Mouse (Mus musculus): ENCODE measurements at regions not wholly inside any gene's neighbourhood (a gene's known extent, or its start where the extent isn't known, plus 50 kb on each side); places are given as distances from the start of the nearest gene placed in this dataset.
A peak's percentile ranks its signal among the peaks of the same experiment; 100 is the strongest.

DNA sequence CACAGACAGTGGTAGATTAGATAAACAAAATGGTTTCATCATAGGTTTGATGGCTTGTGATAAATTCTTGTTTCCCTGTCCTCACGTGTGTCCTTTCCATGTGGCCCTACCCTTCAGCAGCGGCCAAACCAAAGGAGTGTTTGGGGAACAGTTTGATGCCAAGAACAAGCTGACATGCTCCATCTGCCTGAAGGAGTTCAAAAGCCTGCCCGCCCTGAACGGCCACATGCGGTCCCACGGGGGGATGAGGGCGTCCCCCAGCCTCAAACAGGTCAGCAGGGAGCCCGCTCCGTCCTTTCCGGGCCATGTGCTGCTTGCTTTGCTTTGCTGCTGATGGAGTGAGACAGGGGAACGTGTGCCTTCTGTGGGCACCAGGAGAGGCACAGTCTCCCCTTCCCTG lies 51.0 kb upstream of the Mrps10 start:
- Histone ChIP-seq H3K36me3 (ENCODE audit: insufficient read depth, low read length) (peaks cover 16% of the 10 kb centered on the region; the same call in 1 of the 2 replicates), H3K9ac (replicated peaks; ENCODE audit: low read length) (no peak overlapping the region), H3K4me2 (ENCODE audit: low read depth, low read length) (no peak overlapping the region), H3K27me3 (ENCODE audit: insufficient read depth, low read length) (no peaks in the 10 kb centered on the region), H3K4me3 (ENCODE audit: low read length) (no peak overlapping the region), H3K4me1 (ENCODE audit: insufficient read depth, low read length) (no peaks in the 10 kb centered on the region), H3K27ac (no peak overlapping the region), H3K9me3 (ENCODE audit: low read length) (no peaks in the 10 kb centered on the region)
- WGBS: 87% methylated on average over 11 of the region's 11 CpGs
- DNase-seq (ENCODE audit: low spot score): no peak
- TF ChIP-seq CTCF (IDR thresholded peaks at IDR 0.05; ENCODE audit: low read depth): no peak
- ATAC-seq: no peak

- DNase-seq (ENCODE audit: low spot score) (no peak), ATAC-seq (no peak)
- Histone ChIP-seq H3K27me3 (ENCODE audit: insufficient read depth, low read length) (no peaks in the 10 kb centered on the region), H3K36me3 (ENCODE audit: insufficient read depth, low read length) (peaks cover 16% of the 10 kb centered on the region; the same call in 1 of the 2 replicates), H3K4me2 (ENCODE audit: low read depth, low read length) (no peak overlapping the region), H3K9ac (replicated peaks; ENCODE audit: low read length) (no peak overlapping the region), H3K4me3 (ENCODE audit: low read length) (no peak overlapping the region), H3K27ac (no peak overlapping the region), H3K4me1 (ENCODE audit: insufficient read depth, low read length) (no peaks in the 10 kb centered on the region), H3K9me3 (ENCODE audit: low read length) (no peaks in the 10 kb centered on the region)
- TF ChIP-seq CTCF (IDR thresholded peaks at IDR 0.05; ENCODE audit: low read depth): 0 out of 2 replicates have a peak, but pooled peaks have one; percentile 7
- 96% methylated on average over 7 of the region's 7 CpGs for WGBS
Measured at GRCm38 (mm10) chr17:47313162-47313561, 55.5 kb upstream of the Mrps10 start.

GRCm38 (mm10) chr17:47311272-47311671 lies 57.4 kb upstream of the Mrps10 start:
- DNase-seq (ENCODE audit: low spot score): no peak
- H3K4me3 ChIP-seq (ENCODE audit: low read length): no peak overlapping the region
- no peak overlapping the region for H3K9ac ChIP-seq (replicated peaks; ENCODE audit: low read length)
- TF ChIP-seq CTCF (IDR thresholded peaks at IDR 0.05; ENCODE audit: low read depth): no peak
- H3K4me2 ChIP-seq (ENCODE audit: low read depth, low read length): no peak overlapping the region
- no peak overlapping the region for H3K27ac ChIP-seq
- H3K9me3 ChIP-seq (ENCODE audit: low read length): no peaks in the 10 kb centered on the region
- H3K4me1 ChIP-seq (ENCODE audit: insufficient read depth, low read length): no peaks in the 10 kb centered on the region
- 87% methylated on average over 5 of the region's 5 CpGs for WGBS
- H3K27me3 ChIP-seq (ENCODE audit: insufficient read depth, low read length): no peaks in the 10 kb centered on the region
- peaks cover 16% of the 10 kb centered on the region; the same call in 1 of the 2 replicates for H3K36me3 ChIP-seq (ENCODE audit: insufficient read depth, low read length)
- ATAC-seq: no peak

GRCm38 (mm10) chr17:47306027-47306761 lies 62.5 kb upstream of the Mrps10 start:
- H3K4me3 ChIP-seq (ENCODE audit: low read length): no peak overlapping the region
- H3K9me3 ChIP-seq (ENCODE audit: low read length): no peaks in the 10 kb centered on the region
- no peak overlapping the region for H3K9ac ChIP-seq (replicated peaks; ENCODE audit: low read length)
- ATAC-seq (no peak), DNase-seq (ENCODE audit: low spot score) (no peak)
- H3K27ac ChIP-seq: no peak overlapping the region
- TF ChIP-seq CTCF (IDR thresholded peaks at IDR 0.05; ENCODE audit: low read depth): no peak
- WGBS: 47% methylated on average over 13 of the region's 13 CpGs
- H3K27me3 ChIP-seq (ENCODE audit: insufficient read depth, low read length): no peaks in the 10 kb centered on the region
- no peaks in the 10 kb centered on the region for H3K36me3 ChIP-seq (ENCODE audit: insufficient read depth, low read length)
- H3K4me1 ChIP-seq (ENCODE audit: insufficient read depth, low read length): no peaks in the 10 kb centered on the region
- H3K4me2 ChIP-seq (ENCODE audit: low read depth, low read length): no peak overlapping the region

DNA sequence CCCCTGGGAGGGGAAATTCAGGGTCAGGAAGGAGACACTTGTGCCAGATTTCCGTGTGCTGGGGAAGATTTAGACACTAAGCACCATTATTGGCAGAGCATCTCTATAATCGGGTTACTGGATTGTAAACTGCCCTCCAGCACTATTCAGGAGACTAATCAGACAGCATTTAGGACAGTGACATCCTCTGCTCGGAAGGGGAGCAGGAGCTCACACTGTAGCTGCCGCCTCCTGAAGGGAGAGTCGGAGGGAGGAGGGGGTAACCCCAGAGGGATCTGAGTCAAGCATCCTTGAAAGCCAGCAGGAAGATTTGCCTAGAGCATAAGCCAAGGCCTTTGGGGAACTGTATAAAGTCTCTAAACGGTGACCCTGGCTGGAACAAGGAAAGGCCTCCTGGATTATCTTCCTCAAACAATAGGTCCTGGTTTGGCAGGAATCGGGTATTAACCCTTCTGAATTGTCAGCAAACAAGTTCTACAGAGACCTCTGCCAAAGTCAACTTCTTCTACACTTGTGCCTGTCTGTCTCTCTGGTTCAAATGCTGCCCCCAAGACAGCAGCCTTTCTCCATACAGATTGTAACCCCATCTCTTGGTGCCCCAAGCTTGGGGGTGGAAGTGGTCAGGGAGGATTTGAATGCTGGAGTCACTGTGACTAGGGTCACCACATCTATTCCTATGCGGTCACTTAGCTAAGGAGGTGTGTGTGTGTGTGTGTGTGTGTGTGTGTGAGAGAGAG lies 64.1 kb upstream of the Mrps10 start:
- no peak for TF ChIP-seq CTCF (IDR thresholded peaks at IDR 0.05; ENCODE audit: low read depth)
- Histone ChIP-seq H3K4me1 (ENCODE audit: insufficient read depth, low read length) (no peaks in the 10 kb centered on the region), H3K27ac (no peak overlapping the region), H3K27me3 (ENCODE audit: insufficient read depth, low read length) (no peaks in the 10 kb centered on the region), H3K9ac (replicated peaks; ENCODE audit: low read length) (0 out of 2 replicates have a peak overlapping the region, but pooled peaks have one; percentile 9), H3K4me3 (ENCODE audit: low read length) (no peak overlapping the region), H3K9me3 (ENCODE audit: low read length) (no peaks in the 10 kb centered on the region), H3K36me3 (ENCODE audit: insufficient read depth, low read length) (no peaks in the 10 kb centered on the region), H3K4me2 (ENCODE audit: low read depth, low read length) (no peak overlapping the region)
- WGBS: 41% methylated on average over 8 of the region's 8 CpGs
- DNase-seq (ENCODE audit: low spot score): peak; percentile 18
- peak; percentile 20; the same call in 1 of the 2 replicates for ATAC-seq

GRCm38 (mm10) chr17:47303600-47303999 lies 65.1 kb upstream of the Mrps10 start:
- Histone ChIP-seq H3K4me2 (ENCODE audit: low read depth, low read length) (no peak overlapping the region), H3K36me3 (ENCODE audit: insufficient read depth, low read length) (no peaks in the 10 kb centered on the region), H3K4me1 (ENCODE audit: insufficient read depth, low read length) (no peaks in the 10 kb centered on the region), H3K9me3 (ENCODE audit: low read length) (no peaks in the 10 kb centered on the region), H3K9ac (replicated peaks; ENCODE audit: low read length) (no peak overlapping the region), H3K4me3 (ENCODE audit: low read length) (no peak overlapping the region), H3K27me3 (ENCODE audit: insufficient read depth, low read length) (no peaks in the 10 kb centered on the region), H3K27ac (no peak overlapping the region)
- DNase-seq (ENCODE audit: low spot score): no peak
- ATAC-seq: no peak
- 90% methylated on average over 3 of the region's 3 CpGs for WGBS
- TF ChIP-seq CTCF (IDR thresholded peaks at IDR 0.05; ENCODE audit: low read depth): no peak

All from hindbrain, postnatal 0 days (tissue).